Mouse (Mus musculus) liver, adult 2 months (tissue): ENCODE results near the gene Polr2b.

Experiments used
- CTCF ChIP-seq: fragments of 200-500 bp; IDR thresholded peaks from 2 replicates; pipeline ENCODE4 v1.5.1; 2011; ENCODE audit warnings: low read depth, low read length, control low read depth
- POLR2A ChIP-seq: fragments of 200-500 bp; IDR thresholded peaks from 2 replicates; pipeline ENCODE4 v1.6.1; 2011; ENCODE audit warnings: low read length, control low read depth; ENCODE audit not compliant: insufficient read depth; ENCODE audit errors: extremely low read depth

GRCm38 (mm10) chr5:77277204-77277603 lies 32.7 kb upstream of the Polr2b start:
- TF ChIP-seq POLR2A: no peak
- TF ChIP-seq CTCF: no peak
